Mouse (Mus musculus) layer of hippocampus, postnatal 25 days (tissue): ENCODE measurements around the gene Mettl2. TPM values are rescaled to one million over a fixed set of nuclear protein-coding genes. Genes with fewer than 3 reads are reported as not detected.

Source experiments
- total RNA-seq, 2 experiments: library from RNA; stranded (reverse); gene quantifications; 2 replicates each; pipeline ENCODE4 v1.2.3; 2021

Gene Mettl2
- total RNA-seq, 2 experiments from 2014 or later: 16.8 to 17.7 TPM

Other genes with a start within 250 kb of the Mettl2 start
- gene Efcab3, start 62.8 kb upstream of the Mettl2 start, total RNA-seq: under 1 TPM; 0.57 to 0.89 TPM
- gene Gm10842, start 20.5 kb downstream of the Mettl2 start, total RNA-seq: not detected
- 10 to 100 TPM; 44.4 to 54.1 TPM for gene Tlk2, start 52.4 kb downstream of the Mettl2 start, total RNA-seq
- gene Mrc2, start 166.2 kb downstream of the Mettl2 start, total RNA-seq: 1 to 10 TPM; 3.7 to 5.0 TPM